Mouse (Mus musculus) lung, postnatal 0 days (tissue): Measurements from ENCODE around the gene Lmna.
A peak's percentile ranks its signal among the peaks of the same experiment; 100 is the strongest.

Source experiments
- CTCF ChIP-seq: IDR thresholded peaks from 2 replicates; pipeline ENCODE4 v1.5.1; 2016; ENCODE audit warnings: antibody characterized with exemption, mild to moderate bottlenecking
- EP300 ChIP-seq: IDR thresholded peaks from 2 replicates; pipeline ENCODE4 v1.6.1; 2016; ENCODE audit warnings: antibody characterized with exemption, mild to moderate bottlenecking, control low read depth

- TF ChIP-seq CTCF: peak; percentile 77
- no peak for TF ChIP-seq EP300
Observed at GRCm38 (mm10) chr3:88544514-88544913, 34.8 kb upstream of the Lmna start.
